Mouse (Mus musculus) erythroblast, embryonic 14.5 days (primary cell): ENCODE measurements around the gene Slc45a3.

Experiments used
- GATA1 ChIP-seq: IDR thresholded peaks from 2 replicates; pipeline ENCODE4 v1.6.1; 2012; ENCODE audit warnings: low read length, inconsistent platforms, mixed read lengths
- TAL1 ChIP-seq: IDR thresholded peaks from 3 replicates; pipeline ENCODE4 v1.6.1; 2012; ENCODE audit warnings: low read length, inconsistent platforms, mixed read lengths

- TF ChIP-seq GATA1 (no peak), TAL1 (no peak)
Observed at GRCm38 (mm10) chr1:131968983-131969382, 6.2 kb downstream of the Slc45a3 start.
